Mouse (Mus musculus): ENCODE measurements around the gene Olfr702. TPM values are rescaled to one million over a fixed set of nuclear protein-coding genes. Genes with fewer than 3 reads are reported as not detected.

The Olfr702 gene
- polyA plus RNA-seq, 1 experiment from 2014 or later, result not detected

Other genes with a start within 250 kb of the Olfr702 start
- gene Olfr693, start 153.3 kb downstream of the Olfr702 start, polyA plus RNA-seq (2015; fragmentation: Nextera tagmentation; extraction: Ambion mirVana), result not detected in 2 replicates
- not detected in 2 replicates for gene Olfr694, start 142.1 kb downstream of the Olfr702 start, polyA plus RNA-seq (2015; fragmentation: Nextera tagmentation; extraction: Ambion mirVana)
- gene Olfr695, start 117.5 kb downstream of the Olfr702 start, polyA plus RNA-seq (2015; fragmentation: Nextera tagmentation; extraction: Ambion mirVana), result not detected in 2 replicates
- gene Olfr697, start 91.5 kb downstream of the Olfr702 start, polyA plus RNA-seq (2015; fragmentation: Nextera tagmentation; extraction: Ambion mirVana), result not detected in 2 replicates
- not detected in 2 replicates for gene Olfr698, start 78.5 kb downstream of the Olfr702 start, polyA plus RNA-seq (2015; fragmentation: Nextera tagmentation; extraction: Ambion mirVana)
- not detected in 2 replicates for gene Olfr699, start 40.7 kb downstream of the Olfr702 start, polyA plus RNA-seq (2015; fragmentation: Nextera tagmentation; extraction: Ambion mirVana)
- gene Olfr700, start 25.1 kb downstream of the Olfr702 start, polyA plus RNA-seq (2015; fragmentation: Nextera tagmentation; extraction: Ambion mirVana), result not detected in 2 replicates
- gene Olfr701, start 19.8 kb downstream of the Olfr702 start, polyA plus RNA-seq (2015; fragmentation: Nextera tagmentation; extraction: Ambion mirVana), result not detected in 2 replicates
- not detected in 2 replicates for gene Olfr703, start 9.5 kb upstream of the Olfr702 start, polyA plus RNA-seq (2015; fragmentation: Nextera tagmentation; extraction: Ambion mirVana)
- not detected in 2 replicates for gene Olfr704, start 29.3 kb upstream of the Olfr702 start, polyA plus RNA-seq (2015; fragmentation: Nextera tagmentation; extraction: Ambion mirVana)
- not detected in 2 replicates for gene Olfr705, start 43.0 kb upstream of the Olfr702 start, polyA plus RNA-seq (2015; fragmentation: Nextera tagmentation; extraction: Ambion mirVana)
- gene Olfr706, start 54.3 kb upstream of the Olfr702 start, polyA plus RNA-seq (2015; fragmentation: Nextera tagmentation; extraction: Ambion mirVana), result not detected in 2 replicates
- gene Olfr707, start 67.3 kb upstream of the Olfr702 start, polyA plus RNA-seq (2015; fragmentation: Nextera tagmentation; extraction: Ambion mirVana), result not detected in 2 replicates
- not detected in 2 replicates for gene Olfr1532-ps1, start 74.1 kb upstream of the Olfr702 start, polyA plus RNA-seq (2015; fragmentation: Nextera tagmentation; extraction: Ambion mirVana)
- not detected in 2 replicates for gene Olfr709-ps1, start 98.3 kb upstream of the Olfr702 start, polyA plus RNA-seq (2015; fragmentation: Nextera tagmentation; extraction: Ambion mirVana)
- not detected in 2 replicates for gene Olfr710, start 114.4 kb upstream of the Olfr702 start, polyA plus RNA-seq (2015; fragmentation: Nextera tagmentation; extraction: Ambion mirVana)
- gene Olfr6, start 130.0 kb upstream of the Olfr702 start, polyA plus RNA-seq (2015; fragmentation: Nextera tagmentation; extraction: Ambion mirVana), result not detected in 2 replicates
- not detected in 2 replicates for gene Olfr711, start 141.6 kb upstream of the Olfr702 start, polyA plus RNA-seq (2015; fragmentation: Nextera tagmentation; extraction: Ambion mirVana)
- not detected in 2 replicates for gene Olfr2, start 172.2 kb upstream of the Olfr702 start, polyA plus RNA-seq (2015; fragmentation: Nextera tagmentation; extraction: Ambion mirVana)
- gene Olfr713, start 197.3 kb upstream of the Olfr702 start, polyA plus RNA-seq (2015; fragmentation: Nextera tagmentation; extraction: Ambion mirVana), result not detected in 2 replicates
- not detected in 2 replicates for gene Olfr714, start 237.1 kb upstream of the Olfr702 start, polyA plus RNA-seq (2015; fragmentation: Nextera tagmentation; extraction: Ambion mirVana)

Data from embryonic facial prominence, embryonic 13.5 days (tissue).